13 mouse cellular contexts compared by ENCODE assay signal in the genomic region with DNA sequence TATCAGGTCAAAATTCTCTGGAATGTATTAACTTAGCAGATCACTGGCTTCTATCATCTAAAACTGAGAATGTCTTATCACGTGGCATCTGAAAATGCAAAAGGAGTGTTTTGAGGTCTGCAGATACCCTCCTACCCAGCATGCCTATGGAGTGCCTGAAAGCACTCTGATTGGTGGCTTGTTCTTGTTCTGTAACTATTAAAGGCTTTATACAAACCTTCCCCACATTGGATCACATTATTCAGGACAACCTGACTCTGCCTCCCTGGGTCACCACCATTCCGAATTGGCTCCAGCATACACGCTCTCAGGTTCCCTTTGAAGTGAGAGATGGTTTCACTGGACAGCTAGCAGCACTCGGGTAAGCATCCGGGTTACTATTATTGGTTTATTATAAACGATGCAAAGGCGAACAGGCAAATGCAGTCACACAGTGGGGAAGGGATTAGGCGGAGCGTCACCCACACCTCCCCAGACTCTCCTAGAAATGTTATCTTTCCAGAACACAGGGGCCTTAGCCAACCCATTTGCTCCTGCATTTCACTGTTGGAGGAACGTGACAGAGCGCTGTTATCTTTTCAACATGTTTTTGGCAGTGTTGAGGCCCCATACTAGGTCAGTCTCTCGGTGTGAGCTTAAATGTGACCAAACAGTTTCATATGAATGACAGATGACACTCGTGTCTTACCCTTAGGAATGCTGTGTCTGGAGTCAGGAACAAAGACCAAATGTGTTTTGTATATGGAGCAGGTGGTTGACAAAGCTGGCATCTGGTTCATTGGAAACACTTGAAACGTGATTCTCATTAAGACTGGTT. TPM values are rescaled to one million over a fixed set of nuclear protein-coding genes. Genes with fewer than 3 reads are reported as not detected.
DNase-seq lines count a peak whose midpoint lies in the region; ATAC-seq and TF ChIP-seq lines count a peak whose summit lies in the region.
"Had no signal": no experiment of that assay in that cellular context is flagged by ENCODE, and none has a peak within 500 bp of the region (broad histone marks: within the 10 kb centered on the region; RNA-seq: fewer than 3 reads in every experiment).

No protein-coding gene starts in this region.

- TF ChIP-seq CTCF in MEL (IDR thresholded peaks at IDR 0.05 in 2 of 3, conservative IDR thresholded peaks at IDR 0.05 in 1 of 3; ENCODE audit: control insufficient read depth in 1 of 3, insufficient read depth in 1 of 3, low read depth in 2 of 3, low read length in 3 of 3, poor library complexity in 1 of 3, severe bottlenecking in 1 of 3), result no peak
- TF ChIP-seq CTCF in liver, embryonic 14.5 days (IDR thresholded peaks at IDR 0.05; ENCODE audit: low read depth), result no peak

- TF ChIP-seq RAD21 in MEL (IDR thresholded peaks at IDR 0.05; ENCODE audit: low read depth, low read length), result no peak

- no peaks in the 10 kb centered on the region for H3K9me3 ChIP-seq in heart, embryonic 12.5 days (replicated peaks)
- no peaks in the 10 kb centered on the region for H3K9me3 ChIP-seq in MEL (replicated peaks; ENCODE audit: insufficient read depth, low read length)
- H3K9me3 ChIP-seq in embryonic facial prominence, embryonic 11.5 days (replicated peaks; ENCODE audit: control insufficient read depth, low read length), result no peaks in the 10 kb centered on the region
- H3K9me3 ChIP-seq in liver, embryonic 14.5 days (ENCODE audit: control insufficient read depth, low read length), result no peaks in the 10 kb centered on the region
- H3K9me3 ChIP-seq: embryonic facial prominence, embryonic 12.5 days had no signal

- peak; percentile 88 to 96 for TF ChIP-seq EP300 in MEL (IDR thresholded peaks at IDR 0.05; ENCODE audit: low read depth in 1 of 2, low read length in 2 of 2)
- peak; percentile 95 for TF ChIP-seq EP300 in liver, embryonic 14.5 days (IDR thresholded peaks at IDR 0.05; ENCODE audit: low read depth)

- DNase-seq in heart, adult 8-10 months (ENCODE audit: low spot score), result no peak
- peak; percentile 94 for DNase-seq in MEL (ENCODE audit: low read depth, low spot score)
- DNase-seq in embryonic facial prominence, embryonic 11.5 days (ENCODE audit: low spot score), result peak; percentile 42
- DNase-seq in liver, embryonic 14.5 days (ENCODE audit: low read depth in 3 of 3, low spot score in 3 of 3), result peak; percentile 92 to 95 (median 95)
- DNase-seq in frontal cortex, postnatal 36 days (ENCODE audit: low spot score in 2 of 2), result no peak
- DNase-seq in left cerebral cortex, adult 11 months (ENCODE audit: low spot score), result no peak
- DNase-seq in urinary bladder, adult 18-20 months (ENCODE audit: low spot score in 2 of 2), result no peak
- DNase-seq: gastrocnemius, postnatal 10 days; kidney, adult 18-20 months; right cerebral cortex, adult 18-20 months; thymus, adult 2 months had no signal

- peak overlapping the region; percentile 16; the same call in 1 of the 2 replicates for H3K4me2 ChIP-seq in heart, embryonic 12.5 days
- no peak overlapping the region for H3K4me2 ChIP-seq in embryonic facial prominence, embryonic 11.5 days (ENCODE audit: low read depth, low read length)
- H3K4me2 ChIP-seq in liver, embryonic 14.5 days (ENCODE audit: low read depth), result peak overlapping the region; percentile 68
- H3K4me2 ChIP-seq: embryonic facial prominence, embryonic 12.5 days had no signal

- H3K79me2 ChIP-seq in MEL (ENCODE audit: control insufficient read depth, insufficient read depth, low read length, poor library complexity), result peaks cover 4% of the 10 kb centered on the region; the same call in 1 of the 2 replicates

- H3K4me1 ChIP-seq in heart, embryonic 12.5 days (replicated peaks), result peaks cover 8% of the 10 kb centered on the region
- H3K4me1 ChIP-seq in MEL (ENCODE audit: control insufficient read depth in 1 of 2, insufficient read depth in 2 of 2, low read length in 2 of 2), result peaks cover 14 to 27% of the 10 kb centered on the region in 2 experiments
- no peaks in the 10 kb centered on the region for H3K4me1 ChIP-seq in embryonic facial prominence, embryonic 11.5 days (ENCODE audit: control insufficient read depth, insufficient read depth, low read length)
- H3K4me1 ChIP-seq in liver, embryonic 14.5 days (replicated peaks; ENCODE audit: control insufficient read depth in 2 of 2, insufficient read depth in 2 of 2, low read length in 1 of 2), result peaks cover 72 to 78% of the 10 kb centered on the region in 2 experiments

- no peak overlapping the region for H3K9ac ChIP-seq in heart, embryonic 12.5 days
- H3K9ac ChIP-seq in MEL (ENCODE audit: control insufficient read depth, low read depth, low read length, poor library complexity, severe bottlenecking), result peak overlapping the region; percentile 69
- H3K9ac ChIP-seq in embryonic facial prominence, embryonic 11.5 days (replicated peaks; ENCODE audit: low read length), result no peak overlapping the region
- H3K9ac ChIP-seq in liver, embryonic 14.5 days (replicated peaks), result peak overlapping the region; percentile 78
- H3K9ac ChIP-seq: embryonic facial prominence, embryonic 12.5 days had no signal

- TF ChIP-seq POLR2A in MEL (IDR thresholded peaks at IDR 0.05; ENCODE audit: control insufficient read depth in 1 of 2, insufficient read depth in 1 of 2, low read depth in 1 of 2, low read length in 2 of 2, poor library complexity in 1 of 2), result peak; percentile 17 to 83; a peak in 2 of 4 replicates

- ATAC-seq in heart, embryonic 12.5 days (ENCODE audit: insufficient number of reproducible peaks, low FRiP score), result peak; percentile 95
- ATAC-seq in embryonic facial prominence, embryonic 11.5 days (replicated peaks; ENCODE audit: insufficient number of reproducible peaks, low FRiP score, low TSS enrichment, low read depth), result 0 out of 2 replicates have a peak, but pooled peaks have one; percentile 29
- ATAC-seq in liver, embryonic 14.5 days (ENCODE audit: insufficient read depth), result peak; percentile 97

- no peaks in the 10 kb centered on the region for H3K36me3 ChIP-seq in heart, embryonic 12.5 days
- peaks cover 0 to 17% of the 10 kb centered on the region in 2 experiments; a peak in 2 of 4 replicates for H3K36me3 ChIP-seq in MEL (ENCODE audit: control insufficient read depth in 1 of 2, insufficient read depth in 2 of 2, low read length in 2 of 2)
- no peaks in the 10 kb centered on the region for H3K36me3 ChIP-seq in embryonic facial prominence, embryonic 11.5 days (replicated peaks; ENCODE audit: control insufficient read depth, insufficient read depth, low read depth, low read length)
- H3K36me3 ChIP-seq in liver, embryonic 14.5 days (replicated peaks; ENCODE audit: control insufficient read depth, insufficient read depth, low read depth), result no peaks in the 10 kb centered on the region
- H3K36me3 ChIP-seq: embryonic facial prominence, embryonic 12.5 days had no signal

- 37% methylated on average over 14 of the region's 14 CpGs for WGBS in heart, embryonic 12.5 days
- WGBS in embryonic facial prominence, embryonic 11.5 days, result 58% methylated on average over 14 of the region's 14 CpGs
- WGBS in liver, embryonic 14.5 days (ENCODE audit: insufficient replicate concordance), result 12% methylated on average over 14 of the region's 14 CpGs

- no peaks in the 10 kb centered on the region for H3K27me3 ChIP-seq in heart, embryonic 12.5 days (replicated peaks)
- H3K27me3 ChIP-seq in MEL (ENCODE audit: control insufficient read depth in 1 of 2, insufficient read depth in 2 of 2, low read length in 2 of 2), result no peaks in the 10 kb centered on the region
- no peaks in the 10 kb centered on the region for H3K27me3 ChIP-seq in embryonic facial prominence, embryonic 11.5 days (ENCODE audit: control insufficient read depth, insufficient read depth, low read length)
- H3K27me3 ChIP-seq in liver, embryonic 14.5 days (ENCODE audit: control insufficient read depth, insufficient read depth, low read length), result no peaks in the 10 kb centered on the region
- H3K27me3 ChIP-seq: embryonic facial prominence, embryonic 12.5 days had no signal

- H3K27ac ChIP-seq in heart, embryonic 12.5 days (ENCODE audit: poor library complexity, severe bottlenecking), result peak overlapping the region; percentile 66
- peak overlapping the region; percentile 92 for H3K27ac ChIP-seq in MEL (ENCODE audit: control insufficient read depth, low read depth, low read length)
- 0 out of 2 replicates have a peak overlapping the region, but pooled peaks have one; percentile 31 for H3K27ac ChIP-seq in embryonic facial prominence, embryonic 11.5 days (replicated peaks; ENCODE audit: low read depth, low read length)
- H3K27ac ChIP-seq in liver, embryonic 14.5 days, result peak overlapping the region; percentile 100
- H3K27ac ChIP-seq: embryonic facial prominence, embryonic 12.5 days had no signal

- H3K4me3 ChIP-seq in heart, embryonic 12.5 days, result no peak overlapping the region
- peak overlapping the region; percentile 58 to 62 for H3K4me3 ChIP-seq in MEL (ENCODE audit: control insufficient read depth in 1 of 2, insufficient read depth in 1 of 2, low read depth in 2 of 2, low read length in 2 of 2)
- H3K4me3 ChIP-seq in embryonic facial prominence, embryonic 11.5 days (ENCODE audit: low read depth, low read length), result no peak overlapping the region
- H3K4me3 ChIP-seq in liver, embryonic 14.5 days (ENCODE audit: insufficient read depth in 1 of 2, low read depth in 2 of 2, low read length in 2 of 2), result peak overlapping the region; percentile 53 to 68
- H3K4me3 ChIP-seq: embryonic facial prominence, embryonic 12.5 days had no signal

TF ChIP-seq in MEL, 35 proteins besides CTCF, POLR2A, EP300 and RAD21 (continues in another document):
- TF ChIP-seq E2F4 (IDR thresholded peaks at IDR 0.05; ENCODE audit: borderline replicate concordance, low read depth, low read length) (no peak), TAL1 (IDR thresholded peaks at IDR 0.05; ENCODE audit: low read length) (peak; percentile 96), USF2 (IDR thresholded peaks at IDR 0.05; ENCODE audit: borderline replicate concordance in 1 of 2, insufficient read depth in 1 of 2, low read depth in 1 of 2, low read length in 2 of 2) (no peak), ZNF384 (IDR thresholded peaks at IDR 0.05; ENCODE audit: low read depth, low read length) (no peak), SMC3 (IDR thresholded peaks at IDR 0.05; ENCODE audit: low read depth, low read length) (no peak), ZMIZ1 (IDR thresholded peaks at IDR 0.05; ENCODE audit: low read depth, low read length) (peak; percentile 91), CHD2 (IDR thresholded peaks at IDR 0.05; ENCODE audit: low read length) (peak; percentile 24; the same call in 1 of the 2 replicates), MYC (IDR thresholded peaks at IDR 0.05; ENCODE audit: low read depth, low read length) (peak; percentile 80)

RNA-seq across cellular contexts. Expression of a gene that starts 8.8 kb away (rescaled TPM):
- 1.6 and 3.2 TPM in 2 replicates for polyA plus RNA-seq in heart, embryonic 12.5 days (2016; fragmentation: Nextera tagmentation; extraction: Ambion mirVana)
- 1 to 10 TPM; 1.1 to 2.6 (median 1.8) TPM for total RNA-seq in heart, adult 8-10 months (2022)
- 3.3 and 3.5 TPM in 2 replicates for total RNA-seq in MEL (2012; rRNA removed)
- polyA plus RNA-seq in MEL (2012; ENCODE audit: insufficient read depth in 1 of 2, insufficient read length in 2 of 2, low read depth in 1 of 2, low replicate concordance in 2 of 2, missing spikeins in 1 of 2), result 1 to 10 TPM in 1 of 2 experiments, not detected in 1; 3.1 TPM
- polyA plus RNA-seq in embryonic facial prominence, embryonic 11.5 days (2014; fragmentation: Nextera tagmentation; extraction: Ambion mirVana), result 0.97 and 1.6 TPM in 2 replicates
- 82.3 and 110 TPM in 2 replicates for polyA plus RNA-seq in liver, embryonic 14.5 days (2012; rRNA removed)
- 192 and 209 TPM in 2 replicates for polyA plus RNA-seq in liver, embryonic 14.5 days (2014; fragmentation: Nextera tagmentation; extraction: Ambion mirVana)

Comparison
In these comparisons a context has a peak if more than half of its experiments do, and no peak if none do; other contexts are left out.
1. ATAC-seq: peak in every context shown above with its lines; median percentile 97 in liver, embryonic 14.5 days; 95 in heart, embryonic 12.5 days; 29 in embryonic facial prominence, embryonic 11.5 days.
2. H3K27ac ChIP-seq: peak in every context shown above with its lines; median percentile 100 in liver, embryonic 14.5 days; 92 in MEL; 66 in heart, embryonic 12.5 days; 31 in embryonic facial prominence, embryonic 11.5 days.
3. H3K4me3 ChIP-seq: peak in MEL (2 of 2) and liver, embryonic 14.5 days (2 of 2); none in heart, embryonic 12.5 days (single experiment) and embryonic facial prominence, embryonic 11.5 days (single experiment).
4. H3K9ac ChIP-seq: peak in MEL (single experiment) and liver, embryonic 14.5 days (single experiment); none in heart, embryonic 12.5 days (single experiment) and embryonic facial prominence, embryonic 11.5 days (single experiment).
5. DNase-seq: peak in MEL (single experiment), embryonic facial prominence, embryonic 11.5 days (single experiment) and liver, embryonic 14.5 days (3 of 3); none in heart, adult 8-10 months (single experiment), frontal cortex, postnatal 36 days (0 of 2), left cerebral cortex, adult 11 months (single experiment) and urinary bladder, adult 18-20 months (0 of 2).